Mouse (Mus musculus) embryonic facial prominence, embryonic 13.5 days (tissue): Measurements from ENCODE around the gene 1700061G19Rik. TPM values are rescaled to one million over a fixed set of nuclear protein-coding genes. Genes with fewer than 3 reads are reported as not detected.
"Not testable (repeated sequence)": the region's sequence is repeated elsewhere in the genome, so short reads cannot be mapped to it uniquely, and the experiment has no call there.

Source experiments
- ATAC-seq: fragments of 200-750 bp; cut with Nextera tagmentation; 2 replicates; pipeline ENCODE4 v1.8.0; 2017; ENCODE audit warnings: low read depth; ENCODE audit not compliant: insufficient number of reproducible peaks, insufficient read depth, low FRiP score, low TSS enrichment
- H3K27ac ChIP-seq: fragments of 300-500 bp; sonication (generic); 2 replicates; pipeline ENCODE4 v1.5.1; 2015; ENCODE audit warnings: moderate library complexity, mild to moderate bottlenecking, inconsistent platforms
- H3K27me3 ChIP-seq: fragments of 300-500 bp; sonication (generic); 2 replicates; pipeline ENCODE4 v1.6.1; 2015; ENCODE audit warnings: mild to moderate bottlenecking, inconsistent platforms
- H3K36me3 ChIP-seq: fragments of 300-500 bp; sonication (generic); 2 replicates; pipeline ENCODE4 v1.6.1; 2015; ENCODE audit warnings: mild to moderate bottlenecking, inconsistent platforms
- H3K4me1 ChIP-seq: fragments of 300-500 bp; sonication (generic); 2 replicates; pipeline ENCODE4 v1.6.1; 2015; ENCODE audit warnings: inconsistent platforms
- H3K4me2 ChIP-seq: fragments of 300-500 bp; sonication (generic); 2 replicates; pipeline ENCODE4 v1.6.1; 2015; ENCODE audit warnings: moderate library complexity, mild to moderate bottlenecking, inconsistent platforms
- H3K4me3 ChIP-seq: fragments of 300-500 bp; sonication (generic); 2 replicates; pipeline ENCODE4 v1.5.1; 2015; ENCODE audit warnings: mild to moderate bottlenecking, inconsistent platforms
- H3K9ac ChIP-seq: fragments of 300-500 bp; sonication (generic); 2 replicates; pipeline ENCODE4 v1.6.1; 2015; ENCODE audit warnings: mild to moderate bottlenecking, inconsistent platforms
- H3K9me3 ChIP-seq: fragments of 300-500 bp; sonication (generic); 2 replicates; pipeline ENCODE4 v1.6.1; 2016; ENCODE audit warnings: inconsistent platforms
- WGBS: fragments of 180-500 bp; shearing (Covaris S2); methylation state at CpG from one replicate; pipeline ENCODE4 v1.1.7; 2015; ENCODE audit warnings: mixed read lengths; 5-methylcytosine and 5-hydroxymethylcytosine counted together
- polyA plus RNA-seq: library from polyadenylated mRNA; unstranded; fragments of >200 nt; fragmentation: Nextera tagmentation; extraction: Ambion mirVana; gene quantifications from 2 replicates; pipeline ENCODE4 v1.2.1, GENCODE M21; 2015

1700061G19Rik gene
- polyA plus RNA-seq, 1 experiment from 2014 or later = 0.42 TPM

GRCm38 (mm10) chr17:56897630-56898195, 22.4 kb downstream of the 1700061G19Rik start:
- Histone ChIP-seq H3K4me1 (no peaks in the 10 kb centered on the region), H3K4me2 (no peak overlapping the region), H3K27ac (no peak overlapping the region), H3K9me3 (no peaks in the 10 kb centered on the region), H3K9ac (no peak overlapping the region), H3K36me3 (peaks cover 99% of the 10 kb centered on the region), H3K27me3 (no peaks in the 10 kb centered on the region), H3K4me3 (no peak overlapping the region)
- 77% methylated on average over 7 of the region's 7 CpGs for whole genome bisulfite sequencing
- peak; percentile 28; the same call in 1 of the 2 replicates for ATAC-seq

- Histone ChIP-seq H3K9me3 (no peaks in the 10 kb centered on the region), H3K4me1 (no peaks in the 10 kb centered on the region), H3K27ac (no peak overlapping the region), H3K36me3 (peaks cover 98% of the 10 kb centered on the region), H3K4me3 (no peak overlapping the region), H3K27me3 (no peaks in the 10 kb centered on the region), H3K4me2 (no peak overlapping the region), H3K9ac (no peak overlapping the region)
- ATAC-seq = no peak
- WGBS = 87% methylated on average over 5 of the region's 5 CpGs
These were observed 27.4 kb downstream of the 1700061G19Rik start for GRCm38 (mm10) chr17:56902698-56903097.

GRCm38 (mm10) chr17:56906166-56906565, 30.9 kb downstream of the 1700061G19Rik start:
- ATAC-seq = no peak

GRCm38 (mm10) chr17:56907096-56907495, 31.8 kb downstream of the 1700061G19Rik start:
- no peak for ATAC-seq
- Histone ChIP-seq H3K9ac (no peak overlapping the region), H3K27ac (no peak overlapping the region), H3K36me3 (peaks cover 95% of the 10 kb centered on the region), H3K4me1 (no peaks in the 10 kb centered on the region), H3K27me3 (no peaks in the 10 kb centered on the region), H3K4me3 (no peak overlapping the region), H3K9me3 (no peaks in the 10 kb centered on the region), H3K4me2 (no peak overlapping the region)
- 88% methylated on average over 5 of the region's 5 CpGs for WGBS

More at GRCm38 (mm10) chr17:56906166-56906565, 30.9 kb downstream of the 1700061G19Rik start:
- Histone ChIP-seq H3K9ac (no peak overlapping the region), H3K4me1 (no peaks in the 10 kb centered on the region), H3K27me3 (no peaks in the 10 kb centered on the region), H3K9me3 (no peaks in the 10 kb centered on the region), H3K4me2 (no peak overlapping the region), H3K36me3 (peaks cover 96% of the 10 kb centered on the region), H3K27ac (no peak overlapping the region), H3K4me3 (no peak overlapping the region)
- 86% methylated on average over 3 of the region's 3 CpGs for WGBS

GRCm38 (mm10) chr17:56907887-56908286, 32.6 kb downstream of the 1700061G19Rik start:
- H3K4me3 ChIP-seq = no peak overlapping the region
- H3K27ac ChIP-seq = no peak overlapping the region
- no peaks in the 10 kb centered on the region for H3K9me3 ChIP-seq
- H3K27me3 ChIP-seq = no peaks in the 10 kb centered on the region
- ATAC-seq = no peak
- H3K4me1 ChIP-seq = no peaks in the 10 kb centered on the region
- peaks cover 92% of the 10 kb centered on the region for H3K36me3 ChIP-seq
- H3K4me2 ChIP-seq = no peak overlapping the region
- no peak overlapping the region for H3K9ac ChIP-seq
- 86% methylated on average over 9 of the region's 9 CpGs for whole genome bisulfite sequencing

GRCm38 (mm10) chr17:56909764-56910163, 34.5 kb downstream of the 1700061G19Rik start:
- not testable (repeated sequence) for H3K4me1 ChIP-seq, H3K27ac ChIP-seq, H3K9ac ChIP-seq, H3K27me3 ChIP-seq, H3K4me3 ChIP-seq, ATAC-seq, H3K4me2 ChIP-seq, H3K9me3 ChIP-seq
- 92% methylated on average over 2 of the region's 2 CpGs for WGBS
- H3K36me3 ChIP-seq = peaks cover 93% of the 10 kb centered on the region

GRCm38 (mm10) chr17:56913023-56913422, 37.7 kb downstream of the 1700061G19Rik start:
- H3K36me3 ChIP-seq = peaks cover 86% of the 10 kb centered on the region
- WGBS = 91% methylated on average over 3 of the region's 3 CpGs
- H3K4me2 ChIP-seq = no peak overlapping the region
- H3K4me1 ChIP-seq = no peaks in the 10 kb centered on the region
- ATAC-seq = no peak
- H3K27ac ChIP-seq = no peak overlapping the region
- H3K9ac ChIP-seq = no peak overlapping the region
- H3K4me3 ChIP-seq = no peak overlapping the region
- no peaks in the 10 kb centered on the region for H3K27me3 ChIP-seq
- H3K9me3 ChIP-seq = no peaks in the 10 kb centered on the region

GRCm38 (mm10) chr17:56913444-56913843, 38.2 kb downstream of the 1700061G19Rik start:
- Histone ChIP-seq H3K4me2 (no peak overlapping the region), H3K9me3 (no peaks in the 10 kb centered on the region), H3K27me3 (no peaks in the 10 kb centered on the region), H3K27ac (no peak overlapping the region), H3K4me3 (no peak overlapping the region), H3K9ac (no peak overlapping the region), H3K4me1 (no peaks in the 10 kb centered on the region), H3K36me3 (peaks cover 86% of the 10 kb centered on the region)
- no peak for ATAC-seq

- H3K27ac ChIP-seq = no peak overlapping the region
- peaks cover 88% of the 10 kb centered on the region for H3K36me3 ChIP-seq
- ATAC-seq = no peak
- H3K4me3 ChIP-seq = no peak overlapping the region
- no peak overlapping the region for H3K4me2 ChIP-seq
- no peak overlapping the region for H3K9ac ChIP-seq
- no peaks in the 10 kb centered on the region for H3K27me3 ChIP-seq
- H3K9me3 ChIP-seq = no peaks in the 10 kb centered on the region
- no peaks in the 10 kb centered on the region for H3K4me1 ChIP-seq
- WGBS = 94% methylated on average over 2 of the region's 2 CpGs
These were observed 41.9 kb downstream of the 1700061G19Rik start for GRCm38 (mm10) chr17:56917166-56917565.

GRCm38 (mm10) chr17:56919725-56920124, 44.4 kb downstream of the 1700061G19Rik start:
- H3K4me2 ChIP-seq = no peak overlapping the region
- ATAC-seq = no peak
- no peaks in the 10 kb centered on the region for H3K9me3 ChIP-seq
- no peak overlapping the region for H3K4me3 ChIP-seq
- WGBS = 85% methylated on average over 3 of the region's 3 CpGs
- H3K9ac ChIP-seq = no peak overlapping the region
- no peak overlapping the region for H3K27ac ChIP-seq
- peaks cover 80% of the 10 kb centered on the region for H3K36me3 ChIP-seq
- H3K4me1 ChIP-seq = no peaks in the 10 kb centered on the region
- H3K27me3 ChIP-seq = no peaks in the 10 kb centered on the region

- Histone ChIP-seq H3K36me3 (peaks cover 51% of the 10 kb centered on the region), H3K27ac (no peak overlapping the region), H3K4me1 (0 out of 2 replicates have a peak, but pooled peaks cover under 1% of the 10 kb centered on the region), H3K27me3 (no peaks in the 10 kb centered on the region), H3K9me3 (no peaks in the 10 kb centered on the region), H3K9ac (no peak overlapping the region), H3K4me3 (no peak overlapping the region), H3K4me2 (no peak overlapping the region)
- ATAC-seq = no peak
- WGBS = 95% methylated on average over 2 of the region's 2 CpGs
These were observed 50.7 kb downstream of the 1700061G19Rik start for GRCm38 (mm10) chr17:56925998-56926397.

- no peak overlapping the region for H3K4me2 ChIP-seq
- peaks cover 37% of the 10 kb centered on the region for H3K36me3 ChIP-seq
- no peaks in the 10 kb centered on the region for H3K9me3 ChIP-seq
- no peak overlapping the region for H3K9ac ChIP-seq
- no peak overlapping the region for H3K27ac ChIP-seq
- H3K4me1 ChIP-seq = peaks cover 26% of the 10 kb centered on the region
- ATAC-seq = no peak
- H3K4me3 ChIP-seq = no peak overlapping the region
- no peaks in the 10 kb centered on the region for H3K27me3 ChIP-seq
These were observed 53.8 kb downstream of the 1700061G19Rik start for GRCm38 (mm10) chr17:56929101-56929500.
